Mouse (Mus musculus) lung, adult 2 months (tissue): ENCODE measurements around the gene Ckm.

ENCODE experiments used
- CTCF ChIP-seq: fragments of 200-500 bp; IDR thresholded peaks from 2 replicates; pipeline ENCODE4 v1.5.1; 2011; ENCODE audit warnings: mild to moderate bottlenecking, low read length, control low read depth; ENCODE audit not compliant: insufficient read depth
- POLR2A ChIP-seq: fragments of 200-500 bp; IDR thresholded peaks from 2 replicates; pipeline ENCODE4 v1.6.1; 2011; ENCODE audit warnings: low read depth, mild to moderate bottlenecking, control low read depth, low read length, borderline replicate concordance; ENCODE audit errors: extremely low read depth

DNA sequence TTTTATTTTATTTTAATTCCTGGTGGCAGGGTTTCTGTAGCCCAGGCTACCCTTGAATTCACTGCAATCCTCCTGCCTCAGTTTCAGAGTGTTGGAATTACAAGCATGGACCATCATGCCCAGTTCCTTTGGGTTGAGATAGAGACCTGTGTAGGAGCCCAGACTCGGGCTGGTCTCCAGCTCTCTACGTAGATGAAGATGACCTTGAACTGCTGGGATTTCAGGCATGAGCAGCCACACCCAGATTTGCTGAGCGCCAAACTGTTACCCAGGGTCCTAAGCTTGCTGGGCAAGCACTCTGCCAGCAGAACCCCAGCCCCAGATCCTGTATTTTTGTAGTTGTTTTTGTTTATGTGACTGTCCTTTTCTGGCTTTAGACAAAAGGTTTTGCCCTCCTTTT, 8.9 kb downstream of the Ckm start:
- no peak for TF ChIP-seq POLR2A
- TF ChIP-seq CTCF: no peak
